Mouse (Mus musculus) left cerebral cortex, adult 11 months (tissue): ENCODE results near the gene Smarca4.
A peak's percentile ranks its signal among the peaks of the same experiment; 100 is the strongest.
"Not testable (repeated sequence)": the region's sequence is repeated elsewhere in the genome, so short reads cannot be mapped to it uniquely, and the experiment has no call there.

Experiments used
- DNase-seq: peaks from one replicate; pipeline ENCODE4 v3.0.0; 2022; ENCODE audit warnings: low spot score

Gene Smarca4

DNA sequence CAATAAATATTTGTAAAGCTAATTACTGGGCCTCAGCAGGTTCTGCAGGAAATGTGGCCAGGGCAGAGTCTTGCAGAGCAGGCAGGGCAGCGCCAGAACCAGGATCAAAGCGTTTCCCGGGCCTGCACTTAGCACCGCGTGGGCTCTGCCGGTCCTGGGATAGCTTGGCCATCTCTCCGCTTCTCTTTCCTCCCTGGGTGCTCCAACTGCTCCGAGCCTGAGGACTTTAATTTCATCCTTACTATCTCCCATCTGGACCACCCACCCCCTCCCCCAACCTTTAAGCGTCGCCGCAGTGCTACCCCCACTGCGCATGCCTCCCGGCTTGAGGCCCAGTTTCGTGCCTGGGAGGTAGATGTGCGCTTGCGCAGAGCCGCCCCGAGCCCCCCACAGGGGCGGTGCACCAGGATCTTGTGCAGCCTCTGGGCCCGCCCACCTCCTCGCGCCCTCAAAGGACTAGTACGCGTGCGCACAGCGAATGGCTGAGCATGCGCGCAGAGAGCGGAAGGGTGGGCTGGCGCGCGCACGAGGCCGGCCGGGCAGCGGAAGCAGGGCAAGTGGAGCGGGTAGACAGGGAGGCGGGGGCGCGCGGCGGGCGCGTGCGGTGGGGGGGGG, at the start of gene Smarca4:
Gene Smarca4, plus strand, starts transcription at position 553 of the 615 bp plus-strand sequence.
- peak; percentile 99 for DNase-seq

DNA sequence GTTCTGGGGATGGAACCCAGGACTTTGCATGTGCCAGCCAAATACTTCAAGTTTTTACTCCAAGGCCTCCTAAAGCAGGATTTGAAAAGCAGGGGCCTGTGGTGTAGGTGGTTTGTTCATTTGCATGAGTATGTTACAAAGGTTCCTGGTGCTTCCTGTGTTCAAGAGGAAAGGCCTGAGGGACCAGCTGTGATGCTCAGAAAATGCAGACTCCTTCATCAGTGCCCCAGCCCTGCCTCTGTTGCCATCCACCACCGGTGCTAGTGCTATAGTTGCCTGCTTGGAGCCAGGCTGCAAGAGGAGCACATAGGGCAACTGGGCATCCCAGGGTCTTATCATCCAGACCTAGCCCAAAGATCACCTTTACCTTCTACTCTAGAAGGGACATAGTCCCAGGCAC, 49.4 kb upstream of the Smarca4 start:
- DNase-seq, result no peak

- no peak for DNase-seq
These were observed 48.9 kb upstream of the Smarca4 start for GRCm38 (mm10) chr9:21567051-21567450.

DNA sequence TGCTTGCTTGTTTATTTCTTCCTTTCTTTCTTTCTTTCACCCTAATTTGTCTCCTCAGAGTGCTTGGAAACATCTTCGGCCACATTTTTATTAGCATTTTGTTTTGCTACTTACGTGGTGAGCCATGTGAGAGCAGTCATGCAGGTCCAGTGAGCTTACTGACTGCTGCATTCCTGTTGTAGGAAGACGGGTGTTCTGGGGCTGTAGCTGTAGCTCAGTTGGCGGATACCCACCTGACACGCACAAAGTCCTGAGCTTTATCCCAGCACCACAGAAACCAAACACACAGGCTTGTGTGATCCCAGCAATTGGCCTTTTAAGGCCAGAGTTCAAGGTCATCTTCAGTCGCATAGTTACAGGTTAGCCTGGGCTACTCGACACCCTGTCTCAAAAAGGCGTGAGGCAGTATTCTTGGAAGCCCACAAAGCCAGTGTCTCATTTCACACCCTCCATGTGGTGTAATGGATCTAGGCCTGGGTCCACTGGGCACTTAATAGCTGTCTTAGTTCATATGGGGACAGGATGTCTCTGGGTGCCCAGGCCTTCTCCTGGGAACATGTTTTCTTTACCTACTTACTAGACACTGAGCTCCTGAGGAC, 47.2 kb upstream of the Smarca4 start:
- DNase-seq, result no peak

DNA sequence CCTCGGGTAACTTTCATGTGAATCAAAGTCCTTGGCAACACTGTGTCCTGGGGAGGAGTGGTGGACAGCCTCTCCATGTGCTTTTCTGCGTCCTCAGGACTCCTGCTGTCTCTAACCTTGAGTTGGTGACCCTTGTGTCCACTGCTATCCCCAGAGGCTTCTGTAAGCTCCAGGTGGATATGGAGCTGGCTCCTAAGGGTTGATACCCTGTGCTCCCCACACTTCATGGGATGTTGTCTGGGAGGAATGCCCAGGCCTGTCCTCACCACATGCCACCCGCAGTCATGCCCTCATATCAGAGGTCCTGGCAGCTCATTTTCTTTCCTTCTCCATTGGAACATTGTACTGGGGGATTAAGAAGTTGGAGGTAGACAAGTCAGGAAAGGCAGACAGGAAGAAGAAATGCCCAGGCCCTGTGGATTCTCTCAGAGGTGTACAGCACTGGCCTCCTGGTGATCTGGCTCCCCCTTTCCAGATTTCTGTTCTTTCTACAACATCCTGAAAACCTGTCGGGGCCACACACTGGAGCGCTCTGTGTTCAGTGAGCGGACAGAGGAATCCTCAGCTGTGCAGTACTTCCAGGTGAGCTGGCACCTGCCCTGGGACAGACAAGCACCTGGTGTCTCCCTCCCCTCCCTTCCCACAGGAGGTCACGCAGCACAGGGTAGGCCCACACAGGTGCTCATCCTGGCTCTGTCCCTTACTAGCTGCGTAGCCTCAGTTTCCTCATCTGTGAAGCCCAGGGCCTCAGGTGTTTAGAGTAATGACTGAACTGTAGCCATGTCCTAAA, 41.8 kb upstream of the Smarca4 start:
- DNase-seq, result no peak

DNA sequence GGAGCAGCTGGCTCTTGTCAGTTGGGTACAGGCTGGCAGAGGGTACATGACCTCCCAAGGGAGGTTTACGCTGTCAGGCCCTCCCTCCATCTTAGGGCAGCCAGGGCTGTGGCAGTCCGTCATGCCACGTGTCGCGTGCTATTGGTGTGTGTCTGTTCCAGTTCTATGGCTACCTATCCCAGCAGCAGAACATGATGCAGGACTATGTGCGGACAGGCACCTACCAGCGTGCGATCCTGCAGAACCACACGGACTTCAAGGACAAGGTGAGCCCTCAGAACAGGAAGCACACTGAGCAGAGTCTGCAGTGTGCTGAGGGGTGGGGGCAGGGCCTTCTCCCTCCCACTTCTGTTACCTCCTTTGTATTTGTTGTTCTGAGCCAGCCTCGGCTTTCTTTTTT, 40.7 kb upstream of the Smarca4 start:
- DNase-seq, result no peak

- DNase-seq, result no peak
These were observed 39.7 kb upstream of the Smarca4 start for GRCm38 (mm10) chr9:21576286-21576685.

DNA sequence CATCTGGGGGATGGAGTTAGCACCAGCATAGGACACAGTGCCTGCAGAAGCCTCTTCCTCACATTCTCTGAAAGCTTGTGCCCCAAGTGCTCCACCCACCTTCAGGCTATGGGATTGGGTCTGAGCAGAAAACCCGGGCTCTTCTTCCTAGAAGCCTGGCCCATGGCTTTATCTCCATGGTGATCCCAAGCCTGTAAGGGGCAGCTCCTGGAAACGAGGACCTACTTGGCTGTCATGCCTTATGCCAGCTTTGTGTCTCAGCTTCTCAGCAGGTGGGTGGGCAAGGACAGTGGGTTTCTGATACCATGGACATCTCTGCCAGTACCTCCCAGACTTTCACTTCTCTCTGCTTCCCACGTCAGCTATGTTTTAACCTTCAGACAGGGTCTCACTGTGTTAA, 37.7 kb upstream of the Smarca4 start:
- DNase-seq, result no peak

GRCm38 (mm10) chr9:21585401-21585800, 30.6 kb upstream of the Smarca4 start:
- no peak for DNase-seq

- no peak for DNase-seq
These were observed 28.2 kb upstream of the Smarca4 start for GRCm38 (mm10) chr9:21587678-21588349.

DNA sequence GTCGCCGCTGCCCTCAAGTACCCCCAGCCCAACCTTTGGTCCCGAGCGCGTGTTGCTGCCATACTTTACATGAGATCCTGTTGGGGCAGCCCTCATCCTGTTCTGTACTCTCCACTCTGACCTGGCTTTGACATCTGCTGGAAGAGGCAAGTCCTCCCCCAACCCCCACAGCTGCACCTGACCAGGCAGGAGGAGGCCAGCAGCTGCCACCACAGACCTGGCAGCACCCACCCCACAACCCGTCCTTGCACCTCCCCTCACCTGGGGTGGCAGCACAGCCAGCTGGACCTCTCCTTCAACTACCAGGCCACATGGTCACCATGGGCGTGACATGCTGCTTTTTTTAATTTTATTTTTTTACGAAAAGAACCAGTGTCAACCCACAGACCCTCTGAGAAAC, 27.6 kb upstream of the Smarca4 start:
- no peak for DNase-seq

GRCm38 (mm10) chr9:21589538-21589937, 26.4 kb upstream of the Smarca4 start:
- no peak for DNase-seq

GRCm38 (mm10) chr9:21591127-21591830, 24.7 kb upstream of the Smarca4 start:
- DNase-seq, result no peak

DNA sequence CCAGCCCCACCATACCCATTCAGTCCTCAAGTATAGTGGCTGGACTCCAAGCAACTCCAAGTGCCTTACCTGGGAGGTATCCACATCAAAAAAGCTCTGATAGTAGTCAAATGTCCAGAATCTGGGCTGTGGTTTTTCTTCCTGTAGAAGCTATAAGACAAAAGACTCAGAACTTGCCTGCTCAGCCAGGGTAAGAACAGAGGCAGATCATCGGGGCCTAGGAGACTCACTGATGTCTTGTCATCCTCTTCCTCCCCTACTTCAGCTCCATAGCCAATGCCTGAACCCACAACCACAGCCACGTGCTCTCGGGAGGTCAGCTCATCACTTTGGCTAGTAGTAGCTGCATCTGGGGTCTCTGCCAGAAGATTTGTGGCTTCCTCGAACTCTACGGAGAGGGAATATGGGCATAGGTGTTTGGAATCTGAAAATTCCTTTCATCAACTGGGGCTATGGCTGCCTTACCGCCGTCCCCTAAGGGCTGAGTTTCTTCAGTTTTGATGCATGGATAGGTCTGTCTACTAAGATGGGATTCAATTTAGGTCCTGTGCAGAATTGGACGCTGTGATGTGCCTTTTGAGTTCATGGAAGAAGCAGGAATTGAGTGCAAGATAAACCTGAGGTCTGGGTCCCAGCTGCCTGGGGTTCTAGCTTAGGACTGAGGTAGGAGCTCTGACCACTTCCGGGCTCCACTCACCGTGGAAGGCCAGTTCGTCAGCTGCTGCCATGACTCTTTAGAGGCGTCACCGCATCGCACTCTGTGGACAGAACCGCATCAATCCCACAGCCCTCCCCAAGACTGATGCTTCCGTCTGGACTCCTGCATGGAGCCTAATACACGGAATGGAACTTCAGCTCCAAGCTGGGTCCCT, 23.9 kb upstream of the Smarca4 start:
- no peak for DNase-seq

GRCm38 (mm10) chr9:21592703-21593121, 23.3 kb upstream of the Smarca4 start, which contains the start of the genes Timm29 and Yipf2:
TSS of gene Timm29 (plus strand) at chr9:21592722.
TSS of gene Yipf2 (minus strand) at chr9:21592828.
- DNase-seq, result peak; percentile 93

DNA sequence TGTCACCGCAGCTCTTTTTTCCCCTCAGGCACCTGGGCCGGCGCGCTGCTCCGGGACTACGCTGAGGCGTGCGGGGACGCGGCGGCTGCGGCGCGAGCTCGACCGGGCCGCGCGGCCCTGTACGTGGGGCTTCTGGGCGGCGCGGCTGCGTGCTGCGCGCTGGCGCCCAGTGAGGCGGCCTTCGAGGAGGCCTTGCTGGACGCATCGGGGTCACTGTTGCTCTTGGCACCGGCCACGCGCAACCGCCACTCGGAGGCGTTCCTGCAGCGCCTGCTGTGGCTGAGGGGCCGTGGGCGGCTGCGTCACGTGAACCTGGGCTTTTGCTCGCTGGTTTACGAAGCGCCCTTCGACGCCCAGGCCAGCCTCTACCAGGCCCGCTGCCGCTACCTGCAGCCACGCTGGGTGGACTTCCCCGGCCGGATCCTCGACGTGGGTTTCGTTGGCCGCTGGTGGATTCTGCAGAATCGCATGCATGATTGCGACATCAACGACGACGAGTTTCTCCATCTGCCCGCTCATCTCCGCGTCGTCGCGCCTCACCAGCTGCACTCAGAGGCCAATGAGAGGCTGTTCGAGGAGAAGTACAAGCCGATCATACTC, 22.7 kb upstream of the Smarca4 start:
- DNase-seq, result no peak

- not testable (repeated sequence) for DNase-seq
These were observed 21.6 kb upstream of the Smarca4 start for GRCm38 (mm10) chr9:21594350-21594749.

GRCm38 (mm10) chr9:21594838-21595237, 21.1 kb upstream of the Smarca4 start:
- DNase-seq, result no peak

GRCm38 (mm10) chr9:21598198-21598597, 17.8 kb upstream of the Smarca4 start:
- DNase-seq, result no peak

GRCm38 (mm10) chr9:21600186-21600585, 15.8 kb upstream of the Smarca4 start:
- no peak for DNase-seq
